Mouse (Mus musculus): Measurements from ENCODE around the gene Csmd2. TPM values are rescaled to one million over a fixed set of nuclear protein-coding genes. Genes with fewer than 3 reads are reported as not detected.

Csmd2 gene
- polyA plus RNA-seq, 2 experiments: 0.22 to 0.33 TPM

- no peak overlapping the region for H3K27ac ChIP-seq (replicated peaks; ENCODE audit: low read depth, low read length)
- H3K27me3 ChIP-seq (ENCODE audit: control insufficient read depth, insufficient read depth, low read length): no peaks in the 10 kb centered on the region
- H3K4me2 ChIP-seq (replicated peaks; ENCODE audit: low read depth, low read length, severe bottlenecking): no peak overlapping the region
- H3K4me3 ChIP-seq (replicated peaks; ENCODE audit: low read length): no peak overlapping the region
- H3K9ac ChIP-seq (ENCODE audit: low read depth, low read length, severe bottlenecking): no peak overlapping the region
- 0 out of 2 replicates have a peak, but pooled peaks cover 8% of the 10 kb centered on the region for H3K4me1 ChIP-seq (ENCODE audit: control insufficient read depth, insufficient read depth, low read length)
- H3K36me3 ChIP-seq (ENCODE audit: control insufficient read depth, insufficient read depth, low read length): no peaks in the 10 kb centered on the region
- no peak for ATAC-seq (ENCODE audit: low FRiP score, low read depth)
- DNase-seq (ENCODE audit: low spot score): peak; percentile 58
- no peaks in the 10 kb centered on the region for H3K9me3 ChIP-seq (ENCODE audit: control insufficient read depth, low read length)
- TF ChIP-seq POLR2A (IDR thresholded peaks at IDR 0.05; ENCODE audit: borderline replicate concordance, extremely low read depth, insufficient read depth, insufficient read length): no peak
- 26% methylated on average over 8 of the region's 8 CpGs for WGBS
These were observed 463.3 kb downstream of the Csmd2 start for GRCm38 (mm10) chr4:128450974-128451373.

DNA sequence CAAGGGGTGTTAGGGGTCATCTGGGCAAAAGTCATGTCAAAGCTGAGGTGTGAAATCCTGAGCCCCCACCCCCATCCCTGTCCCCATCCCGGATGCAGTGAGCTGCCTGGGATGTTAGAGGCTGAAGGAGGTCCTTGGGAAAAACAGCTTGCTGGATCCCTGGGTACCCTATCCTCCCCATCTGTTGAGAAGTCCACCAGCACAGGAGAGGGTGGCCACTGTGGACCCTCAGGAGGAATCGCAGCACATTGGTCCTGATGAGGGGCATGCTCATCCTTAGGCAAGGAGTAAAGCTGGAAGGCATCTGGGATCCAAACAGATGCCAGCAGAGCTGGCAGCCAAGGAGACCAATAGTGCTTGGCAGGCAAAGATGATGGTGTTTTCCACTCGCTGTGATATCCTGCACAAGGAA, 463.7 kb downstream of the Csmd2 start:
- Histone ChIP-seq H3K4me1 (ENCODE audit: control insufficient read depth, insufficient read depth, low read length) (0 out of 2 replicates have a peak, but pooled peaks cover 8% of the 10 kb centered on the region), H3K27me3 (ENCODE audit: control insufficient read depth, insufficient read depth, low read length) (no peaks in the 10 kb centered on the region), H3K27ac (replicated peaks; ENCODE audit: low read depth, low read length) (no peak overlapping the region), H3K36me3 (ENCODE audit: control insufficient read depth, insufficient read depth, low read length) (no peaks in the 10 kb centered on the region), H3K4me3 (replicated peaks; ENCODE audit: low read length) (no peak overlapping the region), H3K4me2 (replicated peaks; ENCODE audit: low read depth, low read length, severe bottlenecking) (no peak overlapping the region), H3K9me3 (ENCODE audit: control insufficient read depth, low read length) (no peaks in the 10 kb centered on the region), H3K9ac (ENCODE audit: low read depth, low read length, severe bottlenecking) (no peak overlapping the region)
- WGBS: 71% methylated on average over 3 of the region's 3 CpGs
- DNase-seq (ENCODE audit: low spot score): no peak
- no peak for TF ChIP-seq POLR2A (IDR thresholded peaks at IDR 0.05; ENCODE audit: borderline replicate concordance, extremely low read depth, insufficient read depth, insufficient read length)
- no peak for ATAC-seq (ENCODE audit: low FRiP score, low read depth)

DNA sequence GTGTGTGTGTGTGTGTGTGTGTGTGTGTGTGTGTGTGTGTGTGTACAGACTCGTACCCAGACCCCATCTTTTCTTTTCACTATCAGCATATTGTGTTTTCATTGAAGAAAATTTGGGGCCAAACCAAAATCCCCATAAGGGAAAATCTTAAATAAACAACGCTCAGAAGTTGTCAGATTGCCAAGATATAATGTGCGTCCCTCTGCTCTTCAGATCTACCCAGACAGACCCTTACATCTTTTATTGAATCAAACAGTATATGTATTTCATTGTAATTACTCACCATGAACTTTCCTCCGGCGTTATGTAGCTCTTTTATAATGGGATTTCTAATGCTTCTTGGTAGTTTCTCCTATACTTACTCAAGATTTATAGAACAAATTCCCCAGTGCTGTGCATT, 479.1 kb downstream of the Csmd2 start:
- no peak overlapping the region for H3K4me2 ChIP-seq (replicated peaks; ENCODE audit: low read depth, low read length, severe bottlenecking)
- no peak overlapping the region for H3K27ac ChIP-seq (replicated peaks; ENCODE audit: low read depth, low read length)
- no peak for DNase-seq (ENCODE audit: low spot score)
- no peak overlapping the region for H3K9ac ChIP-seq (ENCODE audit: low read depth, low read length, severe bottlenecking)
- no peaks in the 10 kb centered on the region for H3K9me3 ChIP-seq (ENCODE audit: control insufficient read depth, low read length)
- no peaks in the 10 kb centered on the region for H3K36me3 ChIP-seq (ENCODE audit: control insufficient read depth, insufficient read depth, low read length)
- WGBS: 76% methylated on average over 5 of the region's 5 CpGs
- TF ChIP-seq POLR2A (IDR thresholded peaks at IDR 0.05; ENCODE audit: borderline replicate concordance, extremely low read depth, insufficient read depth, insufficient read length): no peak
- no peaks in the 10 kb centered on the region for H3K4me1 ChIP-seq (ENCODE audit: control insufficient read depth, insufficient read depth, low read length)
- no peak for ATAC-seq (ENCODE audit: low FRiP score, low read depth)
- no peaks in the 10 kb centered on the region for H3K27me3 ChIP-seq (ENCODE audit: control insufficient read depth, insufficient read depth, low read length)
- H3K4me3 ChIP-seq (replicated peaks; ENCODE audit: low read length): no peak overlapping the region

- Histone ChIP-seq H3K9me3 (ENCODE audit: control insufficient read depth, low read length) (no peaks in the 10 kb centered on the region), H3K27me3 (ENCODE audit: control insufficient read depth, insufficient read depth, low read length) (no peaks in the 10 kb centered on the region), H3K9ac (ENCODE audit: low read depth, low read length, severe bottlenecking) (no peak overlapping the region), H3K36me3 (ENCODE audit: control insufficient read depth, insufficient read depth, low read length) (no peaks in the 10 kb centered on the region), H3K4me1 (ENCODE audit: control insufficient read depth, insufficient read depth, low read length) (no peaks in the 10 kb centered on the region), H3K4me2 (replicated peaks; ENCODE audit: low read depth, low read length, severe bottlenecking) (no peak overlapping the region), H3K4me3 (replicated peaks; ENCODE audit: low read length) (no peak overlapping the region), H3K27ac (replicated peaks; ENCODE audit: low read depth, low read length) (no peak overlapping the region)
- no peak for DNase-seq (ENCODE audit: low spot score)
- no peak for ATAC-seq (ENCODE audit: low FRiP score, low read depth)
- WGBS: 73% methylated on average over 1 of the region's 1 CpGs
- no peak for TF ChIP-seq POLR2A (IDR thresholded peaks at IDR 0.05; ENCODE audit: borderline replicate concordance, extremely low read depth, insufficient read depth, insufficient read length)
These were observed 480.4 kb downstream of the Csmd2 start for GRCm38 (mm10) chr4:128468040-128468439.

- ATAC-seq (ENCODE audit: low FRiP score, low read depth) (no peak), DNase-seq (ENCODE audit: low spot score) (no peak)
- no peak overlapping the region for H3K9ac ChIP-seq (ENCODE audit: low read depth, low read length, severe bottlenecking)
- H3K9me3 ChIP-seq (ENCODE audit: control insufficient read depth, low read length): no peaks in the 10 kb centered on the region
- H3K36me3 ChIP-seq (ENCODE audit: control insufficient read depth, insufficient read depth, low read length): no peaks in the 10 kb centered on the region
- WGBS: 87% methylated on average over 5 of the region's 5 CpGs
- H3K4me2 ChIP-seq (replicated peaks; ENCODE audit: low read depth, low read length, severe bottlenecking): no peak overlapping the region
- no peak overlapping the region for H3K27ac ChIP-seq (replicated peaks; ENCODE audit: low read depth, low read length)
- no peak overlapping the region for H3K4me3 ChIP-seq (replicated peaks; ENCODE audit: low read length)
- TF ChIP-seq POLR2A (IDR thresholded peaks at IDR 0.05; ENCODE audit: borderline replicate concordance, extremely low read depth, insufficient read depth, insufficient read length): no peak
- no peaks in the 10 kb centered on the region for H3K4me1 ChIP-seq (ENCODE audit: control insufficient read depth, insufficient read depth, low read length)
- H3K27me3 ChIP-seq (ENCODE audit: control insufficient read depth, insufficient read depth, low read length): no peaks in the 10 kb centered on the region
These were observed 488.6 kb downstream of the Csmd2 start for GRCm38 (mm10) chr4:128476249-128476648.

DNA sequence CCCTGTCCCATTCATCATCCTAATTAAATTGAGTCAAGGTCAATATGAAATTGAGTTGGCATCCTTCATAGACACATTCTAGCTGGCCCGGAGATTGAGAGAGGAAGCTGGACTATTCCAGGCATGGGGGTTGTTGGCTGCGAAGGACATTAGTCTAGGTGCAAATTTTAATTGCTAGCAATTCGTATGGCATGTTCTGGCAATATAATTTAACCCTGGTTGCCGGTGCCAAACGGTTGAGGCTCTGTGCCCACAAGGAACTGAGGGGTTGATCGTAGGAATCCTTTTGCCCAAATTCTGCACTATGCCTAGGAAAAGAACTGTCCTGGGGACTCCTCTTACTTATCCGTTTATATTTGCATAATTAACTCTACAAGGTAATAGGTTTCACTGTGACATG, 496.2 kb downstream of the Csmd2 start:
- no peaks in the 10 kb centered on the region for H3K36me3 ChIP-seq (ENCODE audit: control insufficient read depth, insufficient read depth, low read length)
- no peak overlapping the region for H3K4me2 ChIP-seq (replicated peaks; ENCODE audit: low read depth, low read length, severe bottlenecking)
- no peak for TF ChIP-seq POLR2A (IDR thresholded peaks at IDR 0.05; ENCODE audit: borderline replicate concordance, extremely low read depth, insufficient read depth, insufficient read length)
- H3K4me3 ChIP-seq (replicated peaks; ENCODE audit: low read length): no peak overlapping the region
- H3K9me3 ChIP-seq (ENCODE audit: control insufficient read depth, low read length): no peaks in the 10 kb centered on the region
- H3K9ac ChIP-seq (ENCODE audit: low read depth, low read length, severe bottlenecking): no peak overlapping the region
- no peak overlapping the region for H3K27ac ChIP-seq (replicated peaks; ENCODE audit: low read depth, low read length)
- 74% methylated on average over 7 of the region's 7 CpGs for WGBS
- ATAC-seq (ENCODE audit: low FRiP score, low read depth) (no peak), DNase-seq (ENCODE audit: low spot score) (no peak)
- H3K4me1 ChIP-seq (ENCODE audit: control insufficient read depth, insufficient read depth, low read length): no peaks in the 10 kb centered on the region
- no peaks in the 10 kb centered on the region for H3K27me3 ChIP-seq (ENCODE audit: control insufficient read depth, insufficient read depth, low read length)

Measured in limb, embryonic 14.5 days (tissue).